Mouse (Mus musculus) liver, embryonic 14.5 days (tissue): ENCODE results near the gene Cacnb4.

ENCODE experiments used
- CTCF ChIP-seq: IDR thresholded peaks from 2 replicates; pipeline ENCODE4 v1.5.1; 2016; ENCODE audit warnings: antibody characterized with exemption, low read depth, control low read depth
- EP300 ChIP-seq: IDR thresholded peaks from 2 replicates; pipeline ENCODE4 v1.6.1; 2016; ENCODE audit warnings: antibody characterized with exemption, low read depth

GRCm38 (mm10) chr2:52537155-52537554, 139.5 kb downstream of the Cacnb4 start:
- TF ChIP-seq CTCF (no peak), EP300 (no peak)
